Mouse (Mus musculus) adrenal gland, adult 8-10 months (tissue): ENCODE measurements around the gene Snx33. TPM values are rescaled to one million over a fixed set of nuclear protein-coding genes. Genes with fewer than 3 reads are reported as not detected.
"Not testable (repeated sequence)": the region's sequence is repeated elsewhere in the genome, so short reads cannot be mapped to it uniquely, and the experiment has no call there.

Source experiments
- DNase-seq: peaks from one replicate; pipeline ENCODE4 v3.0.0; 2022
- total RNA-seq, 4 experiments: library from RNA; stranded (reverse); gene quantifications; 2 replicates each; pipeline ENCODE4 v1.2.4; 2022

Gene Snx33
- total RNA-seq, 4 experiments from 2014 or later, result 31.4 to 52.0 (median 39.9) TPM

DNA sequence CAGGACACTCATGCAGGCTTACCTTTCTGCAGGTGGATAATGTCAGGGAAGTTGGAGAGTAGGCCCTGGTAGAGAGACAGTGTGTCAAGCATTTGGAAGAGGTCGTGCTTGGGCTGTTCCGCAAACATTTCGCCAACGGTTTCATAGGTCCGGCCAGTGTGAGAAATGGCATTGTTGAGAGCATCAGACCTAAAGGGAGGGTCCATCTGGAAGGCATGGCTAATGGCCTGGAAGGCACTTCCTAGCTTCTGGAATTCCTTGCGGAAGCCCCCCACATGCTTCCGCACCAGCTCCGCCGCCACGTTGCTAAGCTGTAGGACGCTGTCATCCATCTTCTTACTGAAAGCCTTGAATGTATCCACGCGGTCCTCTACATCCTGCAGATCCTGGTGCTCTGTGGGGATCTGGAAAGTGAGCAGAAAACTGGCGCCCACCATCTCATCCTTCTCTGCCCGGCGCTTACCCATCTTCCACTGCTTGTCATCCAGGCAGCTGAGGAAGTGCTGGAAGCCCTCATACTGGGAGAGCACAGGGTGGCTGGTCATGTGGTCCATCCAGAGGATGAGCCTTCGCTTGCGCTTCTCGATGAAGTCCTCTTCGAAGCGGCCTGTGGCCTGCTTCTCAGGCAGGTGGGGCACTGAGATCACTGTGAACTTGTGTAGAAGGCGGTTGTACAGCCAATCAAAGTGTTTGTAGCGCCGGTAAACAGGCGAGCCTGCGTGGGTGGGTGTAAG, 2.7 kb downstream of the Snx33 start:
- DNase-seq, result no peak

DNA sequence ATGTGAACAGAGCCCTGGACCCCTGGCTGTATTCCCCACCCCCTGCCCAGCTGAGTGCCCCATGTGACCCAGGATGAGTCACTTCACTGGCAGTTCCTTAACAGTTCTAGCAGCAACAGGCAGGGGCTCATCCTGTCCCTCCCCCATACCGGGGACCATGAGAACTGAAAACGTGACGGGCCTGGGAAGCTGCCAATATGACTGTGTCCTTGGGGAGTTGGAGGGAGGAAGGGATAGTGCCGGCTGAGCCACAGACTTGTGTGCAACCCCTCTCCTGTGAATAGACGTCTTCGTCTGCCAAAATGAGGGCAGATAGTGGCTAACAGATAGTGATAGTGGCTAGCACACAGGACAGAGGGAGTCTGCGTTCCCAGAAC, 3.5 kb downstream of the Snx33 start:
- DNase-seq, result peak; percentile 96

DNA sequence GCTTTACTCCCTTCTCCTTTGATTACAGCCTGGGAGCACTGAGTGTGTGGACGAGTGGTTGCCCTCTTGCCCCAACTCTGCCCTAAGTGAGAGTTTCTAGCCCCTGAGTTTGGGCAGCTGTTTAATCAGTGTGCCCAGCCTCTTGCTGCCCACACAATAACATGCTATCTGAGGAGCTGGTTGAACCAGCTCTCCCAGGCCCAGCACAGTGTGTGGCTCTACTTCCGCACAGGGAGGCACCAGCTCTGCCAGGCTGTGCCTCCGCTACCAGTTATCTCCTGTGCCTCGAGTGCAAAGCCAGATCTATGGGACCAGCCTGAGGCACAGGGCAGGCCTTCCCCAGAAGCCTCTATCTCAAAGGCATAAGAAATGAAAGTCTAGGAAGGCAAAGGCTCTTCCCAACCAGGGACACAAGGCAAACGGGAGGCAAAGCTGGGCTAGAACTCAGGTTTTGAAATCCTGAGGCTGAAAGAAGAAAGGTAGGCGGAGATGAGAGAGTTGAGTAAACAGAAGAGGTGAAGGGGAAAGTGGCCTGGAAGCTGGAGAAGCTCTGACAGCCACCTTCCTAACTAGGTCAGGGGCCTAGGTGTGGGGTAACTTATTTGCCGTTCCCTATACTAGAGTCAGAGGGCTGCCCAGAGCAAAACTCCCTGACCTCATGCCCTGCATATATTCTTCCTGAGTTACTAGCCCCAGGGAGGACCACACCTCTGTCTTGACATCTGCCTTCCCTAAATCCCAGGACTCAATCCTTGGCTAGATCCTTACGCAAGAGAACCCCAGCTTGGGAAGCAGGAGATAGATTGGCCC, 4.1 kb downstream of the Snx33 start:
- no peak for DNase-seq

DNA sequence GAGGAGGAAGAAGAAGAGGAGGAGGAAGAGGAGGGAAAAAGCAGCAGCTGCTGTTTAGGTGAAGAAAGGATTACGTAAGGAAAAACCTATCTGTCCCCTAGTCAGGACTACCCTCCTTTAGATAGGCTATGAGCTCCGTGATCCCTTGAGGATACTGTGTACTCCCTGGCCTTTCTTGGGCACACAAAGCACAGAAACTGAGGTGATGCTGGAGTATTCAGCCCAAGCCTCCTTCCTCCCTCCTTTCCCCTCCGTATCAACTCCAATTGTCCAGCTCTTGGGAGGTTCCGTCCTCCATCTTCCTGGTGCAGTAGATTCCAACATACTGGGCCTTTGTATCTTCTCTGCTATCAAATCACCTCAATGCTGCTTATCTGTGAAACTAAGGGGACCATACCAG, 5.4 kb downstream of the Snx33 start:
- DNase-seq, result no peak

DNA sequence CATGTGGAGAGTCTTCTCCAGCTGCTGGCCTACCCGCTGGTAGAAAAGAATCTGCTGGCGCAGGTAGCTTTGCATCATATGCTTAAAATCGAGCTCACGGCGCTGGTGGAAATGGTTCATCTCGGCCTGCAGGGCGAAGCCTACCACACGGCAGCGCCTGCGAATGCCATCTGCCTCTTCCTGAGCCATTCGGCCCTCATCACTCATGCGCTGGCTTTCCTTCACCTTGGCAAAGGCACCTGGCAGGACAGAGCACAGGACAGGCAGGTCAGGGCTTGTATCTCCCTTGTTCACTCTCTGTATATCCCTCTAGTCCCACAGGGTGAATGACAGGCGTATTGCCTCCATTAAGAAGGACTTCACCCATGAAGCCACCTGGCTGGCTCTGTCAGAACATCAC, 9.7 kb downstream of the Snx33 start:
- no peak for DNase-seq

DNA sequence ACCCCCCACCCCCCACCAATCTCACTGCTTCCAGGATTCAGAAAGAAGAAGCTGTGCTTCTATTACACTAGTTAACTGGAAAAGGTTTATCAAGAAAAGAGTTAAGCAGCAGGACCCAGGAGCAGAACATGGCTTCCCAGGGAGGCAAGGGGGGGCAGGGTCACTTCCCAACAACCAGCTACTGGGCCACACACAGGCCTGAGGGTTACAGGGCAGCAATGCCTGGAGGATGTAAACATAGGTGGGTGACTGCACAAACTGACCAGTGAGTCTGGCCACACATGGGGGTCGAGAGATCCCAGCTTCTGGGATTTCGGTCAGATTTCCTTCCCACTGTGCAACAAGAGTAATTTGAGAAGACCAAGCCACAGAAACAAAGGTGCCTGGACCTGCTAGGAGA, 11.0 kb downstream of the Snx33 start:
- DNase-seq, result no peak

DNA sequence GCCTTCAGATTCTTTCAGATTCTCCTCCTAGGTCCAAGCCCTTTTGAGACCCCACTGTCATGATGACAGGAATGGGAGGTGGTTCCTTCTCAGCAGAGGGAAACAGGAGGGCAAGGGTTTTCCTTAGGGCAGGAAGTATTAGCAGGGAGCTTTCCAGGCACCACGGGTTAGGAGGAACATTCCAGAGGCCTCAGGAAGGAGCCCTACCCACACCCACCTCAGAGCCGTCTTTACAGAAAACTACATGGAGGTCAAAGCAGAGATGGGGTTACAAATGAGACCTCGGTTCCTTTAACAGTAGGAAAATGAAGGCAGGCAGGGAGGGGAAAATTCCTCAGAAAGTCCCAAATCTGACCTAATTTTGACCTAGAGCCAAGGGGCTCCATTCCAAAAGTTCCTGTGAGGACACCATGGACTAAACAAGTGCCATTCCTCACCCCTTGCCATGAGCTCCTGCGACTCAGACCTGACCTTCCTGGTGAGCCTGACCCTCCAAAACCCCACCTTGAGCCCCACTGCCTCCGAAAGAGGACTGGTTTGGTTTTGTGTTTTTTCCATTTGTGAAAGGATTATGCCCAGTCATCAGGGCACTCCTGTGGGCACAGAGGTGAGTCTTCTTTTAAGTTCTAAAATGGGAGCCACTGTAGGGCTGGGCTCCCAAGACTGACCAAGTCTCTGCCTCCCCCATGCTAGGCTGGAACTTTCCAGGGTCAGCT, 12.3 kb downstream of the Snx33 start:
- DNase-seq, result no peak

DNA sequence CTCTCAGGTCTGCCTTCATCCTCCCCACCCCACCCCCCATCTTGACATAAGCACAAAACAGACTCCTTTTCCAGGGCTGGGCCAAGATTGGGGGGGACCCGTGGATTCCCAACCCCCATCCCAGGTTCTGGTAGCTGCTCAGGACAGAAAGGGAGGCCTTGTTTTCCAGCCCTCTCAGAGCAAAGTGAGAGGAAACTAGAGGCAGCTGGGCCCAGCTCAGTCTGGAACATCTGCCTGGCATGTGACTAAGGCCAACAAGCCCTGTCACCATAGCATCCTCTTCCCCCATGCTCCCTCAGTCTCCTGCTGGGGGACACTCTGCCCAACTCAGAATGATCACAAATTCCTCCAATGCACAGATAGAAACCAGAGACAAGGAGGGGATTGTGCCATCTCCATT, 13.1 kb downstream of the Snx33 start:
- DNase-seq, result no peak

DNA sequence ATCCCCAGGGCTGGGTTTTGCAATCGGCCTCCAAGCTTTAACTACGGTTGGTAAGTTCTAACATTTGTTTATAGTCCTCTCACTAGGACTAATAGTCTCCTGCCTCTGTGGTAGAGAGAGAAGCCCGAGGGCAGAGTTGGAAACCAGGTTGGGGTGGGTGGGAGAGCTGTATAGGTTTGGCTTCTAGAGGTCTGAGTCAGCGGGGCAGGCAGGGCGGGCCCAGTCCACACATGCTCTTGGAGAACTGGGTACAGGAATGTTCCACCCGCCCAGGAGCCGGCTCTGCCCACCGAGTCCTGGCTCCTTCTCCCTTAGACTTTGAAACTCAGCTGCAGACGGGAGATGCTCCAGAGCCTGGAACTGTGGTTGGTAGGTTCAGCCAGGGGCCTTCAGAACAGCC, 14.2 kb downstream of the Snx33 start:
- no peak for DNase-seq

DNA sequence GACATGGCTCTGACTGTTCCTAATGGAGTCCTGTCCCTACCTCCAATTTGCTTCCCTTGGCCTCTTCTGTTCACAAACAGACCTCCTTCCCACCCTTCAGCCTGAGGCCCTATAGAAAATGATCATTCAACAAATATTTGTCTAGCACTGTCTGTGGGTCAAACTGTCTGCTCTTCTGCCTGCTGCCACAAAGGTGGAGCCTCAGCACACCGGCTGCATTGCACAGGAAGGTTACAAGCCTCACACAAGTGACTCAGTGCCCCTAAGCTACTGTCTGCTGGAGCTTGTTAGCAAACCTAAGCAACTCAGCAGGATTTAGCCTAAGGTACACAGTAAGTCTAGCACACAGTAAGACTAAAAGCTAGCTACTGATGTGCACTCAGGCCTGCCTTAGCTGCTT, 17.2 kb downstream of the Snx33 start:
- DNase-seq, result no peak

DNA sequence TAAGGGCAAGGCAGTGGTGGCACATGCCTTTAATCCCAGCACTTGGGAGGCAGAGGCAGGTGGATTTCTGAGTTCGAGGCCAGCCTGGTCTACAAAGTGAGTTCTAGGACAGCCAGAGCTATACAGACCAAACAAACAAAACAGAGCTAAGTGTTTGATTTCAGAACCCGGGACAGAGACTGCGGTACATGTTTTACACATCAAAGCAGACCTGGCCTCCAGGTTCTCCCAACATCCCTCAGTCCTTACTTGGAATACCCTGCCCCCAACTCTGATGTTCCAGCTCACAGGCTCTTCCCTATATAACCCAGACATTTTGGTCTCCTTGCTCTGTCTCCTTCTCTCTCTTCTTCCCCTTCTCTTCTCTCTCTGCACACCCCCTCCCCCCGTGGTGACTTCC, 18.2 kb downstream of the Snx33 start:
- not testable (repeated sequence) for DNase-seq

DNA sequence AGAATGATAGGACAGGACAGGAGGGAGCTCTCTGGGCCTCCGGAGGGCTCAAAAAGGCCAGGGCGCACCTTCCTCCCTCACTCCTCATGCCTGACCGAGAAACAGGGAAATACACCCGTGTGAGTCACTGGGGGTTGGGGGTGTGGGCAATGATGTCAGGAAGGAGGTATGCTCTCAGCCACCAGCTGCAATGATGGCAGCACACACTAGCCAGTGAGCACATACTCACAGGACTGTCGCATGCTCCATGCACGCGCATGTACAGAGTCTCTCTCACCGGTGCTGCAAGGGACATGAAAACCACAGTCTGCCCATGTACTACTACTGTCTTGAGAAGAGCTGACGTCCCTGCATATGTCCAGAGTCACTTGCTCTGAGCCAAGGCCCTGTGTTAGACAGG, 20.6 kb downstream of the Snx33 start:
- DNase-seq, result no peak

DNA sequence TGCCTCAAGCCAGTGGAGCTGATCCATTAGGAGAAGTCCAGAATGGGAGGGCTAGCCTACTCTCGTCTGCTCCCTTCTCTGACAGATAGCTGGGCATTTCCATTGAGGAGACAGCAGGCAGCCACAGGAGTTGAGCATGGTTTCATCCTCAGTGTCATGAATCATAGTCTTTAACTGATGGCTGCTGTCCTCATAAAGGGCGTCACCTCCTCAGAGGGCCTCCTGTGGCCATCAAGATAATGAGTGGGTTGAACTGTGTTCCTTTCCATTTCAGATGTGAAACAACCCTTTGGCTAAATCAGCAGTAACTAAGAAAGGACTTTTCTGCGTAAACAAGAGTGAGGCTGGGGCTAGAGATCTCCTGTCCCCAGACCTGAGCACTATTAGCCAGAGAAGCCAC, 24.5 kb downstream of the Snx33 start:
- no peak for DNase-seq

DNA sequence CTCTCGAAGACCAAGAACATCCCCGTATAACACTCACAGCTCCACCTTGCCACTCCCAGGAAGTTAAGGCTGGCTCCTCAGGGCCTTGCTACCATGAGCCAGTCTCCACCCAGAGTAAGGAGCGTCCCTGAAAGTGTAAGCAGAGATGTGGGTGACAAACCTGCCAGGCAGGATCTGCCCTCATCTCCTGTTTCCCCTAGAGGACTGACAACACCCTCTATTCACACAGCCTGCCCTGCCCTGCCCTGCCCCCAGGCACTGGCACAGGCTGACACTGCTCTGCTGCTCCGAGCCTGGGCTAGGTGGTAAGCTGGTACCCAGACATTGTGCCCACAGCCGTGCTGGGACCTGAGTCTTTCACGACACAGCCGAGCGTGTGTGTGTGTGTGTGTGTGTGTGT, 27.0 kb downstream of the Snx33 start:
- no peak for DNase-seq

DNA sequence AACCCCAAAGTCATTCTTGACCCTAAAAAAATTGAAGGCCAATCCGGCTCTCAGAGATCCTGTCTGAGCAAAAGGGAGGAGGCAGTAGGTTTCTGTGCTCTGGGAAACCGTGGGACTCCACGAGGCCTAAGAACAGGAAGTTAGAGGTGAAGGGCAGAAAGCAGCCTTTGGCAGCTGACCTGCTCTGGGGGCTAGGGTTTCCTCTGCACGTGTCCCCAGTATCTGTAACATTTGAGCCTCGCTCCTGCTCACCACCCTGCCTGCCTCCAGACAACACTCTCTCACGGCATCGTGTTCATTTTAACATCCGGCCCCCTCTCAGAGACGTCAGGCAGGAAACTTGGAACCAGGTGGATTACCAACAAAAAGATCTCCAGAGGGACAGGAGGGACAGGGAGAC, 27.6 kb downstream of the Snx33 start:
- no peak for DNase-seq

DNA sequence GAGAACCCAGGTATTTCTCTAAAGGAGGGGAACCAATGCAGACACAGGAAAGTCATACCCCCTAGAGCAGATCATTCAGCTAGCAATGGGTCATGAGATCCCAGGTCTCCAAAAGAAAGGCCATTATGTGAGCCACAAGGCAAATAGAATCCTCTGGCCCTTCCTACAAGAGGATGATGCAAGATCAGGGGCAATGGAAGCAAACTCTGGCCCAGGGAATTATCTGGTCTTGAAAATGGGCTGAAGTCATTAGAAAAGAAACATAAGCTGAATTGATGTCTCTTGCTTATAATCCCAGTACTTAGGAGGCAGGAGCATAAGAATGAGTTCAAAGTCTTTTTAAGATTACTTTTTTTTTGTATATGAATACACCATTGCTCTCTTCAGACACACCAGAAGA, 28.1 kb downstream of the Snx33 start:
- DNase-seq, result no peak

DNA sequence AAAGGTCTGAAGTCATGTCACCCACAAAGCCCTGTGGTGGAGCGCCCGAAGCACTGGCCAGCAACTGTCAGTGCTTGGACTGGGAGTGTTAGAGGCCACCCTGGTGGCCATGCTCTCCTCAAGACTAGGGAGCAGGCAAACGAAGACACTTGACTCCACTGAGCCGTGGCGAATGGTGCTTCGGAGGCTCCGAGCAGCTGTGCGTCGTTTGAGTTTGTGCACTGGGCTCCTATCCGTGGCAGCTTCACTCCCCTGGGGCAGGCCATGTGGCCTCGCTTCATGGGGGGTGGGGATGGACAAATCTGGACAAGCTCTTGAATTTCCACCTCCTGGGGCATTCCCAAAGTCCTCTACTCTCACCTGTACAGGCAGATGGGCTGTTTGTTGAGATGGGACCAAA, 28.8 kb downstream of the Snx33 start:
- no peak for DNase-seq

DNA sequence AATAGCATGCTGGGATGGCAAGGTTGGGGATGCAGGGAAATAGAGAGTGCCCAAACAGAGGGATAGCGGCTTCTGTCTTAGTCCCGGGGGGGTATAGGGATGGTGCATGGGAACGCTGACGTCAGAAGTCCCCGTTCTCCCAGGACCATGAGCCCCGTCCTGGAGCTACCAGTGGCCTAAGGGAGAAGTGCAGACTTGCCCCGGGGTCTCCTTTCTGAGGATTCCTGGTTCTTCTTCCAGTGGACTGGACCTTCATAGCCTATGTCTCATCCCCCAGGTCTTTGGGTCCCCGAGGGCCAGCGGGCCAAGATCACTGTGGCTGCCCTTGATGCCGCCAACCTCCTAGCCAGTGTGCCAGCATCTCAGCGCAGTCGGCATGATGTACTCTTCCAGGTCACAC, 31.4 kb downstream of the Snx33 start:
- DNase-seq, result no peak

DNA sequence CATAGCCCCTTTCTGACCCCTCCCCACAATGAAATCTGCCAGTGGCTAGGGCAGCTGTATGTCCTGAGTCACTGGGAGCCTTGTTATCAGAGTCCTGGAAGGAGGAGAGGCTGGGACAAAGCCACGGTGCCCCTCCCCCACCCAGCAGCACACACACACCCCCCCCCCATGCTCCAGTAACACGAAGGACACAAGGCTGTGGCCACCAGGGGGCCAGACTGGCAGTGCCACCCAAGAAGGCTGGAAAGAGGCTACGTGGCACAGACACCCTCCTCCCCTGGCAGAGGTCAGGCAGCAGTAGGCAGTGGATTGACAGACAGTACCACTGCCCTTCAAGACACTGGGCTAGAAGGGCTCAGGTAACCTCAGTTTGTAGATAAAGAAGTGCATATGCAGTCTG, 34.2 kb downstream of the Snx33 start:
- no peak for DNase-seq

DNA sequence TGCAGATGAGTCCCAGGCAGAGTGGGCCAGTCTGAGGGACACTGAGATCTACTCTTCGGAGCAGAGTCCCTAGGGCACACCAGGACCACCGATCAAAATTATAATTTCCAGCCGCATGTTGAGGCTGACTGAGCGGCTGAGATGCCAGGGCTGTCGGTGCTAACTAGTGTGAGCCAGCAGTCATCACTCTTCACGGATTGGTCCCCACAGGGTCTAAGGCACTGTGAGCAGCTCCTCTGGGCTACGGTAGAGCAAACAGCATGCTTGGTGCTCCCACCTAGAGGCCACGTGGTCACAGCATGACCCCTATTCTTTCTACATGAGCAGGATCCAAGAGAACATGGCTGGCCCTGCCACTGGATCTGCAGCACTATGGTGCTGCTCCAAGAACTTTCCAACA, 34.9 kb downstream of the Snx33 start:
- no peak for DNase-seq

DNA sequence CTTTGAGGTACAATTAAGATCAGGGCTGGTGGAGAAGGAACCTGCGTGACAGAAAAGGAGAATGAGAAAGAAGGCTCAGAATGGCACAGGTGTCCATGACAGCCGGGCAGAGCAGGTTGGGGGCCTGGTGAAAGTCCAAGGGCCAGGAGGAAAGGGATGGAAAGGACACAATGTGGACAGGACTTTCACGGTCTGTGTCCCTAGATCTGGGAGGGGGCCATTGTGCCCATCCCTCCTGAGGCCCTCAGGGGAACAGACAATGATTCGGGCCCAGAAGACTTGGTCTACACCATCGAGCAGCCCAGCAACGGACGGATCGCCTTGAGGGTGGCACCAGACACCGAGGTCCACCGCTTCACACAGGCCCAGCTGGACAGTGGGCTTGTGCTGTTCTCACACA, 36.1 kb downstream of the Snx33 start:
- no peak for DNase-seq

DNA sequence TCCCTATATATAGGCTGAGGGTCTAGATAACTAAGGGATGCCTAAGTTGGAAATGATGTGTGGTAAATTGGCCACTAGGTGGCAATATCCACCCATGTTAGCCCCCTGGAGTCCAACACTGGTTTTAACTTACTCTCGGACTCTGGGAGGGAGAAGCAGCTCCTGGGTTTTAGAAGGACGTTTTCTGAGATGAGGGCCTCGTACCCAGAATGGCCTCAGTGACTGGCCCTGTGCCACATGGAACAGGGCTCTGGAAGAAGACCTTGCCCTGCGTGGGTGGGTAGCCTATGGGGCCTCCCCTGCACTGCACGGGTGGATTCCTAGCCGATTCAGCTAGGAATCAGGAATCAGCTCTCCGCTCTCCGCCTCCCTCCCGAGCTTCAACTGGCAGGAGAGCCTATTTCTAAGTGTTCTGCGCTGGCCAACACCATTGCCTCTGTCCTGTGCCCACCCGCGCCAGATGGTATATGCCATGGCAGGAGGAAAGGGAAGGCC, 36.6 kb downstream of the Snx33 start:
- DNase-seq, result peak; percentile 63

DNA sequence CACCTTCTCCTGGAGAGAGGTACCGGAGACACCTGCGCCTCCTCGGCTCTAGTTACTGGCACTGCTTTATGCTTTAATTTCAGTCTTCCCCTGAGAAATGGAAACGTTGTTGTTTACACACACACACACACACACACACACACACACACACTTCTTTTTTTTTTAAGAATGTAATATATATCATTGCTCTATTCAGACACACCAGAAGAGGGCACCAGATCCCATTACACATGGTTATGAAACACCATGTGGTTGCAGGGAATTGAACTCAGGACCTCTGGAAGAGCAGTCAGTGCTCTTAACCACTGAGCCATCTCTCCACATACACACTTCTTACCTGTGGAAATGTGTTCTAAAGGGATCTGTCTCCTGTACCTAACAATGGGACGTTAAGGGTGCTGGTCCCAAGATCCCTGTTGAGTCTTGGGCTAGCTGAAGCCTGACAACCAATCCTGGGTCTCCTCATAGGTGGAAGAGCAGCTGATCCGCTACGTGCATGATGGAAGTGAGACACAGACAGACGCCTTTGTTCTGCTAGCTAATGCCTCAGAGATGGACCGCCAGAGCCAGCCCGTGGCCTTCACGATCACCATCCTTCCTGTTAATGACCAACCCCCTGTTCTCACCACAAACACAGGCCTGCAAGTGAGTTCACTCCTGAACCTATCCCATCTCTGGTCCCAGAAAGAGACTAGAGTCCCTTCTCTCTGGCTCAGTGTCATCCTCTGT, 37.5 kb downstream of the Snx33 start:
- DNase-seq, result no peak
